Mouse (Mus musculus): ENCODE measurements around the gene Msh2. TPM values are rescaled to one million over a fixed set of nuclear protein-coding genes. Genes with fewer than 3 reads are reported as not detected.
"Not testable (repeated sequence)": the region's sequence is repeated elsewhere in the genome, so short reads cannot be mapped to it uniquely, and the experiment has no call there.

Gene Msh2
- 10 to 100 TPM; 41.3 to 43.5 TPM for polyA plus RNA-seq (2017; shearing (Covaris generic))

DNA sequence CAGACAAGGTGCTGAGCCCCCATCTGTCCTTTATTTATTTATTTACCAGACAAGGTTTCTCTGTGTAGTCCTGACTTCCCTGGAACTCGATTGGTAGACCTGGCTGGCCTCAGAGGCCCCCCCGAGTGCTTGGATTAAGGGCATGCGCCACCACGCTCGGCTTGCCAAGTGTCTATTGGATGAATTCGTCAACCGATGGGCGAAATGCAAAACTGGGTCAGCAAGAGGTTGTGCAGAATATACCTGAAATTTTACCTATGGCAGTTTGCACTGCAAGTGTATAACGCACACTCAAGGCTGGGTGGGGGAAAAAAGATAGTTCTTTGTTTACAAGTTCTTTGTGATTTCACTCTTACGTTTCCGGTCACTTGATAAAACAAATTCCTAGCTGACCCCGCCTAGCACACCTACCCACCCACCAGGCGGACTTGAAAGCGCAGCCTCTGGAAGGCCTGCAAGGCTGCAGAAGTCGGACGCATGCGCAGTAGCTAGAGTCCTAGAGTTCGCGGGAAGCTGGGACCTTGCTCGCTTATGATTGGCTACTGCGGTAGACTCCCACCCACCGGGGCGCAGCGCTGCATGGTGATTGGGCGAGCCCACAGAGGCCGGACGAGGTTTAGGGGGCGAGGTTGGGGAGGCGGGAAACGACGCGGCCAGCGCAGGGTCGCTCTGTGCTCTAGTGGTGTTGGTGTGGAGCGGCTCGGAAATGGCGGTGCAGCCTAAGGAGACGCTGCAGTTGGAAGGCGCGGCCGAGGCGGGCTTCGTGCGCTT is at the start of gene Msh2:
Gene Msh2 (plus strand): TSS at position 441 of the 771 bp plus-strand sequence.
- peak; percentile 96 for ATAC-seq

DNA sequence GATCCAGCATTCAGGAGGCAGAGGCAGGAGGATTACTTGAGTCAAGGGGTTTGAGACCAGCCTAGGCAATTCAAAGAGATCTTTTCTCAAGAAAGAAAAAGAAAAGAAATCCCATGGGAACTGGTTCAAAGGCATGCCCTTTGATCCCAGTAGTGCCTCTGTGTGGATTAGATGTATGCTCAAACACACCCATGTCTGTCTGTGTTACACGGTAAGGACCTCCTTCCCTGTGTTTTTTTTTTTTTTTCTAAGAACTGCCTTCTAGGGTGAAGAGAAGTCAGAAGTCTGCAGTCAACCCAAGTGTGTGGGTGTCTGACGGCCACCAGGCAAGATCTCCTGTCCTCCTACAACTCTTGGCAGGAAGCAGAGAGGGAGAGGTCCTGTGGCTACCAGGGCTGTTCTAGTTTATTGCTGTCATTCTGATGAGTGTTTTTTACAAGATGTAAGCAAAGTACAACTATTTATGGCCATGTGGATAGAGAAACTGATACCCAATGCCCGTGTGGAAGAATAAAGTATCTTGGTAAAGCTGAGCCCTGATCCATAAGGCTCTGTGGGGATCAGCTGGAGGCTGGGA is 46.5 kb upstream of the Msh2 start:
- no peak for ATAC-seq

DNA sequence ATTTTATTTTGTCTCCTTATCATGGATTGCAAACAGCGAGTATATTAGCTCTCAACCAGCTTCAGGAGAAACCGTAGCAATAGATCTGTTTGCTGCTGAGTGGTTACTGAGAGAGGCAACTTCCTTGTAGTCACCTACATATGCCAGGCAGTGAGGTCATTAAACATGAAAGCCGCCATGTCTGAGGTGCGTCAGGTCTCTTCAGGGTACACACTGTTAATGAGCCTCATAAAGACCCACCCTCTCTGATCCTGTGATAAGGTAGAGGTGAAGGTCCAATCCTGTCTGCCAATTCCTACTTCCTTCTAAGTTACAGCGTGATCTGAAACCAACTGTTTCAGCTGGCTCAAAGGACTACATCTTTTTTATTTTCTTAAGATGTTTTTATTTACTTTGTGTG is 44.0 kb upstream of the Msh2 start:
- ATAC-seq: no peak

DNA sequence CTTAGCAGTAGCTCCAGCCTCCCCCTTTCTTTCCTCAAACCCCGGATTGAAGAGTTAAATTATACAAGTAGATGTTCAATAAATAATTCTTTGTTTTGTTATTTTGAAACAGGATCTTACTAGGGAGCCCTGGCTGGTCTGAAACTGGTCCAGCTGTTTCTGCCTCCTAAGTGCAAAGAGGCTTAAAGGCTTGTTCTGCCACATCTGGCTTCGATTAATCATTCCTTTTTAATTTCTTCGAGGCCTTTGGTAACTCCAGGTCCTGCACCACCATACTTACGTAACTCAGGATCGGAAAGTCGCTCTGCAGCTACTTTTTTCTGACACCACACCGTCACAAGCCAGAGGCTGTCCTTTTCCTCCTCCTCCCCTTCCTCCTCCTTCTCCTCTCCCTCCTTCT is 43.4 kb upstream of the Msh2 start:
- ATAC-seq: no peak

DNA sequence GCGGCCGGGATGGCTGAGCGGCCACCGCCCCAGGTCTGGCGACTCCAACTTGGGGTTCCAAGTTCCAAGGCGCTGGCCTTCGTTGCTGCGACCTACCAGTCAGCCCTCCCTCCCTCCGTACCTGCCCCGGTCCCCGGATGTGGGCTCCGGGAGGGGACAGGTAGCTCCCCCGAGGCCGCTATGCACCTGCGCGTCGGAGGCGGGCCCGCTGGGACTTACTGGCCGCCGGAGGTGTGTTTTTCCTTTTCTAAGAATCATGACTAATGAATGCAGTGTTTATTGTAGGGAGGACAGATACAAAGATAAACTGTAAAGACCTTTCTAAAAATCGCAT is 35.1 kb upstream of the Msh2 start:
- ATAC-seq: peak; percentile 57

DNA sequence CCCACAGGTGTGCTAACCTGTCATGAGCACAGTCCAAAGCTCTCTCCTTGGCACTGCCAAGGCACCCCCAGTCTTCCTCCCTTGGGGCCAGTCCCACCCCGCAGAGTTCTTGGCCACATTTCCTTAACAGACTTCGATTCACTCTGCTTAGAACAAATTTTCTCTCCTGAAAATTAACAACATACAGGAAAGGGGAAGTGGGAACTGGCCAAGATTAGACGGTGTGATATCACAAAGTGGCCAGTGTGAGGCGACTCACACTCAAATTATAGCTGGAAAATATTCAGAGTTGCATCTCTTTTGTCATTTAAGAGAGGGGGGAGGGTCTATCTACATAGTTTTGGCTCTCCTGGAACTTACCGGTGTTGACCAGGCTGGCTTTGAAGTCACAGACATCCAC is 32.9 kb upstream of the Msh2 start:
- no peak for ATAC-seq

DNA sequence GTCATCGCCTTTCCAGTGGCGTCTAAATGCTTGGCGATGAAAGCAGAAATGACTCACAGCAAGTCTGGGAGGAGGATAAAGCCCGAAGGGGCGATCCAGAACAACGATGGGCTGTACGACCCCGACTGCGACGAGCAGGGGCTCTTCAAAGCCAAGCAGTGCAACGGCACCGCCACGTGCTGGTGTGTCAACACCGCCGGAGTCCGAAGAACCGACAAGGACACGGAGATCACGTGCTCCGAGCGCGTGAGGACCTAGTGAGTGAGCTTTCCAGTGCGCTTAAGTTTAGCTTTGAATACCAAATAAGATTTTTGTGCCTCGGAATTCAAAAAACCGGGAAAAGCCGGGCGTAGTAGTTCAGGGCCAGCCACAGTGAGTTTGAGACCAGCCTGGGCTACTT is 31.9 kb upstream of the Msh2 start:
- no peak for ATAC-seq

DNA sequence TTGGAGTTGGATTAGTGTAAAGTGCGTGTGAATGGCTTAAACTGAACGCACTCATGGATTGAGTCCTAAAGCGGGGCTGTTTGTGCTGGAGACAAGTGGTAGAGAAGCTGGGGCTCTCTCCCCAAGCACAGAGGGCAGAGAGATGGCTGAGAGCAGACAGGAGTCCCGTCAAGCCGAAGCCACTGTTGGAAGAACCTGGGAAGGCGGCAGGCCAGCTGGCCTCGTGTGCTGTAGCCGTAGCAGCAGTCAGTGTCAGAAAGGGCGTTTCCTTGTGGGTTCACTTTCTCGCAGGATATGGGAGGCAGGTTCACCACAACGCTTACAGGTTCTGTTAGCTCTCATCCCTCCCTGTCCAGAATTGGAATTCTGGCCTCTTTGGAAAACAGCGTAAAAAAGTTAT is 31.1 kb upstream of the Msh2 start:
- ATAC-seq: no peak

DNA sequence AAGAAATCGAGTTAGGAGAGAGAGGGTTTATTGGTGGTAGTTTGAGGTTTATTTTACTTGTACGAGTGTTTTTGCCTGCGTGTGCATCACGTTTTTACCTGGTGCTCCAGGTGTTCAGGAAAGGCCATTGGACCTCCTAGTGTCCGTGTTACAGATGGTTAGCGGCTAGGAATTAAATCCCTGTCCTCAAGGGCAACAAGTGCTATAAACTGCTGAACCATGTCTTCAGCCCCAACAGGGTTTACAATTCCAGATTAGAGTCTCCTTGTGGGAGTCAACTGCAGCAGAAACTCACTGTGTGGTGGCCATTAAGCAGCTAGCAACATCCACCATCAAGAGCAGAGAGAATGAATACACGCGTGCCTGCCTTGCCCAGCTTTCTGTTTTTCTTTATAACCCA is 29.4 kb upstream of the Msh2 start:
- ATAC-seq: no peak

DNA sequence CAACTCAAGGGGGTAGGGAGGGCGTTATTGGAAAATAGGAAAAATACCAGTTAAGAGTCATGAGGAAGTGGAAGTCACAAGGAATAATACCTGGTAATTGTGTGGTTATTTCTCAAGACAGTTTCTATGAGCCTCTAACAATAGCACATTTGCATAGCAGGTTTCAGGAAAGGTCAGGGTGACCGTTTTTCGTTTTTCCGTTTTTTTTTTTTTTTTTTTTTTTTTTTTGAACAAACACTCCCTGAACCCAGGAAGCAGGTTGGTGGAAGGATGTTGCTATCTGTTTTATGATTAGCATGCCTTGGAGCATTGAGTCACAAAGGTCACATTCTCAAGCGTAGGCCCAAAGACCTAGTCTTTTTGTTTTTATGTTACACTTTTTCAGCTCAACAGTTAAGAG is 16.5 kb upstream of the Msh2 start:
- ATAC-seq: not testable (repeated sequence)

DNA sequence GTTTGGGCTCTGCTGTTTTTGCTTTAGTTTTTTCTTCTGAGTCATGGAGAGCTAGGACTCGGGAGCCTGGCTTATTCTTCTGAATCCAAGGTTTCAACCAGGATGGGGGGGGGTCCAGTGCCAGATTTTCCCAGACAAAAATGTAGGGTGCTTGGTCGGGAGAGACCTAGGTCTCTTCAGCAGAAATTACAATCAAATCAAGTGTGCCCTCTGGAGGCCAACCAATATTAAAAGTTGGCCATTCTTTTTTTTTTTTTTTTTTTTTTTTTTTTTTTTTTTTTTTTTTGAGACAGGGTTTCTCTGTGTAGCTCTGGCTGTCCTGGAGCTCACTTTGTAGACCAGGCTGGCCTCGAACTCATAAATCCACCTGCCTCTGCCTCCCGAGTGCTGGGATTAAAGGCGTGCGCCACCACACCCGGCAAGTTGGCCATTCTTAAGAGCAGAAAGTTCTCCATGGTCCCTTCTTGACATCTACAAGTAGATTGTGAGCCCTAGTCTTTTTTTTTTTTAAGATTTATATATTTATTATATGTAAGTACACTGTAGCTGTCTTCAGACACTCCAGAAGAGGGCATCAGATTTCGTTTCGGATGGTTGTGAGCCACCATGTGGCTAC is 10.1 kb upstream of the Msh2 start:
- not testable (repeated sequence) for ATAC-seq

DNA sequence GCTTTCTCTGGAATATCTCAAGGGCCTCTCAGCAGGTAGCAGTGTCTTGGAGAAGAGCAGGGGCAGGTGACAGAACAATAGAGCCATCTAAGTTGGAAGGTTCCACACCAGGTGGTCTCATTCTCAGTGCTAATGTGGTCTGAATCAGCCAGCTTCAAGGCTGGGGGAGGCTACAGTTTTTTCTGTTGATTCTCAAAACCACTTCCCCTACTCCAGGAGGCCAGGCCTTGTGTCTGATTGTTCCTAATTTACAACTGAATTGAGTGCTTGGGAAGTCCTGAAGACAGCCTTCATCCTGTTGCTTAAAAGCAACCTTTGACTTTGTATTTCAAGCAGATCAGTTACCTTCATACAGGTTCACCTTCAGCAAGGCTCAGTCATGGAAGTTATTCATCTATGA is 7.9 kb upstream of the Msh2 start:
- no peak for ATAC-seq

DNA sequence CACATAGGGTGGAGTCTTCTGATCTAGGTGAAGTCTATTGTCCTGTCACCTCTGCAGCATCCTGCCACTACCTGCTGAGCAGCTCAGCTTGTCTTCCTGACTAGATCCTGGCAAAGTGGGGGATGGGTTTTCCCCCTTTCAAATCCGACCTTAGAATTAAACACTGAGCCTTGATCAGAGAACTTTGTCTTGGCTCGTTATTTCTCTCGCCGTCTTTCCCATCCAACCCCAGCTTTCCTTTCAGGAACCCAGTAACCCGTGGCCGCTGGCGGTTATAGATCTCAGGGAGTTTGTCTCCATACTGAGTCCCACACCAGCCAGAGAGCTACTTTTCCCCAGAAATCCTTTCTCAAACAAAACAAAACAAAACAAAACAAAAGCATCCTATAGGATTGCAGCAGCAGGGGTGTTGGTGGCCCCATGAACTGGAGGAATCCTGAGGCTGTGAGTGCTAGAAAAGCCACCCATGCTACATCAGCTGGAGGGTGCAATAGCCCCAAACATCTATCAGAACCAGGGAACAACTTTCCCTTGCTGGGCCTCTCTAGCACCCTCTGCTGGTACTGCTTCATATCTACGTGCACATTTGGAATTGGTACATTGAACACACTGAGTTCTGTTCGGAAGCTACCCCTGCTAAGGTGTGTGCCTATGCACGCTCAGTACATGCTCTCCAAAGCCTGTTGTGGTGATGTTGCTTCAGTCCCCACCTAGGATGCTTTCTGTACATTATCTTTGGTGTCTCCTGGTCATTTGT is 6.9 kb upstream of the Msh2 start:
- ATAC-seq: peak; percentile 75

DNA sequence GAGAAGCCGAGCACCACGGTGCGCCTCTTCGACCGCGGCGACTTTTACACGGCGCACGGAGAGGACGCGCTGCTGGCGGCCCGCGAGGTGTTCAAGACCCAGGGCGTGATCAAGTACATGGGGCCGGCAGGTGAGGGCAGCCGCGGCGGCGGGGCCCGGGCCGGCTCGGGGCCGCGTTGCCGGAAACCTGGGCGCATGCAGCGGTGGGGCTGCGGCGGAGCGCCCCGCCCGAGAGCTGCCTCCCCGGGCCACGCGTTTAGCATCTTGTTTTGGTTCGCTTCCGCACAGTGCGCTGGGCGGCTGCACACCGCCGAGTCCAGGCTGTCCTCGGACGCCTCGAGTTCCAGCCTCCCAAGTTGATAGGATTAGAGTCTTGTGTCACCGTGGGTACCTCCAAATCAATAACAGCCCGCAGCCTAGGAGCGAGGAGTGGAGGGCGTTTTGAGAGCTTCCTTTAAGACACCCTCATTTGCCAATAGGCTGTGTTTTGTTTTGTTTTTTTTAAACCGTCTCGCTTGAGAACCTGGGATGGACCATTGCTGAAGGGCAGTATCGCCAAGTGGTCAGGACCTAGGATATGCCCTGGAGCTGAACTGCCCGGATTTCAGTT is 652 bp downstream of the Msh2 start:
- ATAC-seq: peak; percentile 65

DNA sequence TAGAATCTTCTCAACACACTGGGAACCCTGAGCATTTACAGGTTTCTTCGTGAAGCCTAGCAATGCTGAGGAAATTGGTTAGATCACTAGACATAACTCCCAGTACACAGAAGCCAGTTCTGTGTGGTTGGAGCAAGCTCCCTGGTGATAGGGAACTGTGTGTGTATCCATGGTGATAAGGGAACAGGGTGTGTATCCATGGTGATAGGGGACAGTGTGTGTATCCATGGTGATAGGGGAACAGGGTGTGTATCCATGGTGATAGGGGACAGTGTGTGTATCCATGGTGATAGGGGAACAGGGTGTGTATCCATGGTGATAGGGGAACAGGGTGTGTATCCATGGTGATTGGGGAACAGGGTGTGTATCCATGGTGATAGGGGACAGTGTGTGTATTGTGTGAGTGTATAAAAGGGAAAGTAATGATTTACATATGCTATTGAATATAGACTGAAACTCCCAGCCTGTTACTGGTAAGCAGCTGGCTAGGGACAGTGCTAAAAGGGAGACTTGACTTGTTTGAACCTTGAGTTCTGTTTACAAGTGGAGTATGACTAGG is 4.9 kb downstream of the Msh2 start:
- not testable (repeated sequence) for ATAC-seq

DNA sequence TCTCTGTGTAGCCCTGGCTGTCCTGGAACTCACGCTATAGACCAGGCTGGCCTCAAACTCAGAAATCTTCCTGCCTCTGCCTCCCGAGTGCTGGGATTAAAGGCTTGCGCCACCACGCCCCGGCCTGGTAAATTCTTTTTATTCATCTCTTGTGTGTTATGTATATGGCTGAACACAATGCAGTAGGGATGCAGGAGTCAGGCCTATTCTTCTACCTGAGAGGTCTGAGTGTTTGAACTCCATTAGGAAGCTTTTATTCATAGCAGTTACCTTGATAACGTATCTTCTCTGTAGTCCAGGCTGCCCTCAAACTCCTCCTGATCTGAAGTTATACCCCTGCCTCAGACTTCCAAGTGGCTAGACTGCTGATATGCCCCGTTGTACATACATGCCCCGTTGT is 5.5 kb downstream of the Msh2 start:
- ATAC-seq: no peak

DNA sequence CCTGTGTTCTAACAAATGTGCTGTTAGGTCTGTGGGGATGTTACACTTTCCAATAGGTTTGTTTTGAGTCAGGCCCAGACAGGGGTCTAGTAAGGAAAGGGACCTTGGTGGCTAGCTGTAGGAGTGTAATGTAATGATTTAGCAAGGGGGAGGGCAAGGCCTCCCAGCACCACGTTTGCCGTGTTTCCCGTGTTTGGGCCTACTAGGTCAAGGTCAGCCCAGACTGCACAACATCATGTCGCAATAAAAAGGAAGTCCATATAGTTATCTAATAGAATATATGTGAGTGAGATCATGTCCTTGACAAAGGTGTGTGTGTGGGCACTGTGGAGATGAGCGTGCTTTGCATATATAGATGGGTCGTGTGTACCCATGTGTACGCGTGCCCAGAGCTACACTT is 17.1 kb downstream of the Msh2 start:
- no peak for ATAC-seq

DNA sequence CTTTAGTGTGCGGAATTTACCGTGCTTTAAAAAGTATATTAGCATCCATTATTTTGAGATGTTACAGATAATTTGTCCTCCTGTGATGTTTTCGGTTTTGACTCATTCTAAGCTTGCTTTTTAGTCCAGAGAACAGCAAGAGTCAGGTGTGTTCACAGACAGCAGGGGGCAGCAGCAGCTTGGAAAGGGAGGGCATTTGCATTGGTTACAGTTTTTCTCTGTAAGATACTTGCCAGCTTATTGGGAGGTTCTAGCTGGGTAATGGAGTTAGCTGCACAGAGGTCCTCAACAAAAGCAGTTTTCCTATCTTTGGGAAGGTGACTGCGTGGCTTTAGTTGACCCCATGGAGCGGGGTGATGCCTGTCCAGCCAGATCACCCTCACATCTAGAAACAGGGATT is 19.8 kb downstream of the Msh2 start:
- ATAC-seq: peak; percentile 49

DNA sequence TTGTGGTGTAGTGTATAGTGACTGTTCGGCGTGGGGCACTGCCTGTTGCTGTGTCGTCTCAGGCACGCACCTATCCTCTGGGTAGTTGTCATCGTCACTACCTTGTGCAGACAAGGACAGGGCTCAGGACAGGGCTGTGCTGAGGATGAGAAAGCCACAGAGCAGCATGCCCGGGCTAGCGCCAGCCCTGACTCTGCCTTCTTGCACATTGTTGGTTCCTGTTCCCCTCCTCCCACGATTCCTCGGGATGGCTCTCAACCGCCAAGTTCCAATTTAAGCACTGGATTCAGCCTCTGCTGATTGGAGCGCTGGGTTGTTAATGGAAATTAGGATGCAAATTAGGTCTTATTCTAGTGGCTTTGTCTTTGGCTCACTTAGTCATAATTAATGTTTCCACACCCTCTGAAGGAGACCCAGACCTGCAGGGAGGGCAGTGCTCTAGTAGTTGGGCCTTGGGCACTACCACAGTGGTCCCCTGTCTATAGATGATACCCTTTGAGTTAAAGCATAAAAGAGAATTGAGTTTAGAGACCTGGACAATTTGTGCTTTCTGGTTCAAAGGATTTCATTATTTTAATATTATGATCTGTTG is 23.8 kb downstream of the Msh2 start:
- no peak for ATAC-seq

DNA sequence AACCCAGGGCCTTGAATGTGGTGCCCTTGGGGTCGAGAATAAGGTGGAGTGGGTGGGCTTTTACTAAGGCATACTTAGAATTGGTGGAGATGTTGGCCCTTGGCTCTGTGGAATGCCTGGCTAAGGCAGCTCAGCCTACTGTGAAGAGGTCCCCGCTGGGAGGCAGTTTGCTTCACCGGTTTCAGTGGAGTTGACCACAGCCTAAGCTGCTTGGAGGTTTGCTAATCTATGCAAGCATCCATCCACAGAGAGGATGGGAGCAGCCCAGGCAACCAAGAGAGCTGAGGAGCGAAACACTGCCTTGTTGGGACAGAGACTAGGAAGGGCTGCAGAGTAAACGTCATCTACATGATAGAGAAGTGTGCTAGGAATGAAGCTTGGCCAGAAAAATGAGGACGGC is 24.7 kb downstream of the Msh2 start:
- no peak for ATAC-seq

DNA sequence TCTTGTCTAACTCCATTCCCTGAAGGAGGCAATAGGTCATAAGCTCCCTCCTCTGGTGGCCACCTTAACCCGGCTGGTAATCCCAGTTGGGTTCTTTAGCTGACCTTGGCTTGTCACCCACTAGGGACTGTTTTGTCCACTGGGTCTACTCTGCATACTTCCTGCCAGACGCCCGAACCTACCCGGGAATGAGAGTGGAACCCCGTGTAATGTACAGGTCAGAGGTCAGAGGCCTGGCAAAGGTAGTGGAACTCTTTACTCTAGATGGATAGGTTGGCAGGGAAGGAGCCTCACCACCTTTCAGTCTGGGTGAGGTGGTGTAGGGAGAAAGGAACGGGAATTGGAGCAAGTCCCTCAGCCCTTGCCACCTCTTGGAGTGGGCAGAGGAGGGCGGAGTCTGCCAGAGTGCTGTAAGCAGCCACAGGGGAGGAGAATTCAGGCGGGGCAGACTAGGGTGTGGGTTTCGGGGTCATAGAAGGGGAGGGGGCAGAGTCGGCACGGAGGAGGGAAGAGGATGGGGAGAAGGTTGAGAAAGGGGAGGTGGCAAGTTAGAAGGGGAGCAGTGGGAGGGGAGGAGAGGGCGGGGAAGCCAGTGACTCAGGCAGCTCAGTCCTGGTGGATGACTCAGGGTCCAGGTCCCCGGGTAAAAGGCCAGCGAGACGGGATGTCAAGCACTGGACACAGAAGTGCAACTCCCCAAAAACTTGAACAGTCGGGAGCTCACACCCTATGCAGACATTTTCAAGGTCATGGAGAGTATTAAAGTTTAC is 27.1 kb downstream of the Msh2 start:
- no peak for ATAC-seq

DNA sequence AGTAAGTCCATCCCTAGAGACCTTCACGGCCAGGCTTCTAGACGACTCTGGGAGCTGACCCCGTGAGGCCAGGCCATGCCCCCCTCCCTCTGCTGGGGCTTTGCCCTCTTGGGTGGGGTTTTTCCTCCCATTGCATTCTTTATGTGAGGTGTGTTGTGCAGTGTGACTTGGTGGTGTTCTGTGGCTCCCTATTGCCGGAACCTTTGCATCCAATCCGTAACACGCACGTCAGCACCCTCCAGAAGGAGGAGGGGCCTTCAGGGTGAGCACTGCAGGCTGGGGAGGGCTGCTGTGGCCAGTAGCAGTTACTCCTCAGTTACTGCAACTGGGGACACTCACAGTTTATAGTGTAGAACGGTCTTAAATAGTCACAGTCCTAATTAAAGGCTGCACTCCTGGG is 28.0 kb downstream of the Msh2 start:
- ATAC-seq: no peak

All from activated CD4-positive, CD25-positive, alpha-beta regulatory T cell, adult 4 months (primary cell).